Mouse (Mus musculus) heart, embryonic 12.5 days (tissue): ENCODE results near the gene Pigk. TPM values are rescaled to one million over a fixed set of nuclear protein-coding genes. Genes with fewer than 3 reads are reported as not detected.
A peak's percentile ranks its signal among the peaks of the same experiment; 100 is the strongest.
"Not testable (repeated sequence)": the region's sequence is repeated elsewhere in the genome, so short reads cannot be mapped to it uniquely, and the experiment has no call there.

Source experiments
- ATAC-seq: fragments of 200-750 bp; cut with Nextera tagmentation; 2 replicates; pipeline ENCODE4 v1.8.0; 2017; ENCODE audit warnings: moderate TSS enrichment, moderate library complexity; ENCODE audit not compliant: insufficient number of reproducible peaks, low FRiP score
- H3K27ac ChIP-seq: fragments of 300-500 bp; sonication (generic); 2 replicates; pipeline ENCODE4 v1.5.1; 2016; ENCODE audit warnings: mild to moderate bottlenecking, moderate library complexity; ENCODE audit not compliant: poor library complexity, severe bottlenecking
- H3K27me3 ChIP-seq: fragments of 300-500 bp; sonication (generic); replicated peaks from 2 replicates; pipeline ENCODE4 v1.6.1; 2016; ENCODE audit warnings: mild to moderate bottlenecking, moderate library complexity
- H3K36me3 ChIP-seq: fragments of 300-500 bp; sonication (generic); 2 replicates; pipeline ENCODE4 v1.6.1; 2016; ENCODE audit warnings: mild to moderate bottlenecking, moderate library complexity
- H3K4me1 ChIP-seq: fragments of 300-500 bp; sonication (generic); replicated peaks from 2 replicates; pipeline ENCODE4 v1.6.1; 2016; ENCODE audit warnings: mild to moderate bottlenecking
- H3K4me2 ChIP-seq: fragments of 300-500 bp; sonication (generic); 2 replicates; pipeline ENCODE4 v1.6.1; 2016; ENCODE audit warnings: mild to moderate bottlenecking, moderate library complexity
- H3K4me3 ChIP-seq: fragments of 300-500 bp; sonication (generic); 2 replicates; pipeline ENCODE4 v1.5.1; 2016; ENCODE audit warnings: mild to moderate bottlenecking
- H3K9ac ChIP-seq: fragments of 300-500 bp; sonication (generic); 2 replicates; pipeline ENCODE4 v1.6.1; 2016; ENCODE audit warnings: mild to moderate bottlenecking, moderate library complexity
- H3K9me3 ChIP-seq: fragments of 300-500 bp; sonication (generic); replicated peaks from 2 replicates; pipeline ENCODE4 v1.6.1; 2016; ENCODE audit warnings: mild to moderate bottlenecking, moderate library complexity
- WGBS: fragments of 180-500 bp; shearing (Covaris S2); methylation state at CpG from one replicate; pipeline ENCODE4 v1.1.7; 2016; 5-methylcytosine and 5-hydroxymethylcytosine counted together
- polyA plus RNA-seq: library from polyadenylated mRNA; unstranded; fragments of >200 nt; fragmentation: Nextera tagmentation; extraction: Ambion mirVana; gene quantifications from 2 replicates; pipeline ENCODE4 v1.2.1, GENCODE M21; 2016

The Pigk gene
- polyA plus RNA-seq, 1 experiment from 2014 or later: 41.7 TPM

DNA sequence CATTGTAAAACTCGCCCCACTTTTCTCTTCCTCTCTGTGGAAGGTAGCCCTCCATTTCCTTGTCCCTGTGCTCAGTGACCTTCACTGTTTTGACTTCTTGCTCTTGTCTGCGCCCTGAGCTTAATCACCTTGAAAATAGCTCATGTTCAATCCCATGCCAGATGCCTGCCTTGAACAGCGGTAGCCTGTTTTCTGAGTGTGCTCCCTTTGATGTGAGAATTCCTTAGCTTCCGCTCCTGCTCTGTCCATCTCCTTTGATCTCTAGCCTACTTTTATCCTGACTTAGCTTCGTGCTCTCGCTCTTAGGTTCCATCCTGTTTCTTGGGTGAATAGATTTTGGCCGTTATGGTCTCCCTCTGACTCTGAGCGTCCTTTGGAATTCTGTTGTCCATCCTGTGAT is 14.6 kb upstream of the Pigk start:
- Histone ChIP-seq H3K36me3 (no peaks in the 10 kb centered on the region), H3K9ac (no peak overlapping the region), H3K9me3 (no peaks in the 10 kb centered on the region), H3K27me3 (no peaks in the 10 kb centered on the region), H3K4me3 (no peak overlapping the region), H3K27ac (no peak overlapping the region), H3K4me2 (no peak overlapping the region), H3K4me1 (no peaks in the 10 kb centered on the region)
- WGBS: 45% methylated on average over 8 of the region's 8 CpGs
- no peak for ATAC-seq

DNA sequence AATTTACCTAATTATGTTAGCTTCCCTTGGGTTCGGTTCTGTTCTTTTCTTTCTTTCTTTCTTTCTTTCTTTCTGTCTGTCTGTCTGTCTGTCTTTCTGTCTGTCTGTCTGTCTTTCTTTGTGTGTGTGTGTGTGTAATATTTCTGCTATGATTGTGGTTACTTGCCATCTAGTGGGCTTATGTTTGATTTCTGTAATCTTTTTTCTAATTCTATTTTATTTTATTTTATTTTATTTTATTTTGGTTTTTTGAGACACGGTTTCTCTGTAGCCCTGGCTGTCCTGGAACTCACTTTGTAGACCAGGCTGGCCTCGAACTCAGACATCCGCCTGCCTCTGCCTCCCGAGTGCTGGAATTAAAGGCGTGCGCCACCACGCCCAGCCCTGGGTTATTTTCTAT is 12.4 kb upstream of the Pigk start:
- 0 out of 2 replicates have a peak, but pooled peaks have one; percentile 61 for ATAC-seq
- H3K36me3 ChIP-seq: not testable (repeated sequence)

DNA sequence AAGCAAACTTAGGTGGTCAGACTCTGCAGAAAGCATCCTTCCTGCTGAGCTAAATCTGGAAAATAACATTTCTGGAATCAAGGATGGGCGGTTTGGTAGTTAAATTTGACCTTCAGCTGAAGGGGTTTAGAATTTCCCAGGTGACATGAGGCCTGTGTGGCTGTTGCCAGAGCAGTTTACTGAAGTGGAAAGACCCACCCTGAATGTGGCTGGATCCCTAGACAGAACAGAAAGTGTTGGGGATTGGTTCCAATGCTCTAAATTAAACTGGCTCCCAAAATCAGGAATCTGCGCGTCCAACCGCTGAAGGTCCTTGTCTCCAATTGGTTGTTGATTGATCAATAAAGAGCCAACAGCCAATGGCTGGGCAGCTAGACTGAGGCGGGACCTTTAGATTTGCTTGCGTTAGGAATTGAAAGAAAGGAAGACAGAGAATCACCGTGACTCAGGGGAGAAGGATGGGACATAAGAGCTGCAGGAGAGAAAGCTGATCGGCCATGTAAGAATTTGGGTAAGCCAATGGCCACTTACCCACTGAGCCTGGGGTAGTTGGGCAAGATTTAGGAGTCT is 11.5 kb upstream of the Pigk start:
- WGBS: 44% methylated on average over 8 of the region's 8 CpGs
- Histone ChIP-seq H3K9me3 (no peaks in the 10 kb centered on the region), H3K4me3 (0 out of 2 replicates have a peak overlapping the region, but pooled peaks have one; percentile 13), H3K27ac (no peak overlapping the region), H3K4me1 (no peaks in the 10 kb centered on the region), H3K27me3 (no peaks in the 10 kb centered on the region), H3K9ac (no peak overlapping the region), H3K4me2 (0 out of 2 replicates have a peak overlapping the region, but pooled peaks have one; percentile 22), H3K36me3 (no peaks in the 10 kb centered on the region)
- no peak for ATAC-seq

More for the DNA sequence above, 12.4 kb upstream of the Pigk start:
- H3K27me3 ChIP-seq, H3K9me3 ChIP-seq, H3K9ac ChIP-seq, H3K4me3 ChIP-seq, H3K4me1 ChIP-seq, H3K27ac ChIP-seq, H3K4me2 ChIP-seq: not testable (repeated sequence)
- 90% methylated on average over 8 of the region's 8 CpGs for WGBS

DNA sequence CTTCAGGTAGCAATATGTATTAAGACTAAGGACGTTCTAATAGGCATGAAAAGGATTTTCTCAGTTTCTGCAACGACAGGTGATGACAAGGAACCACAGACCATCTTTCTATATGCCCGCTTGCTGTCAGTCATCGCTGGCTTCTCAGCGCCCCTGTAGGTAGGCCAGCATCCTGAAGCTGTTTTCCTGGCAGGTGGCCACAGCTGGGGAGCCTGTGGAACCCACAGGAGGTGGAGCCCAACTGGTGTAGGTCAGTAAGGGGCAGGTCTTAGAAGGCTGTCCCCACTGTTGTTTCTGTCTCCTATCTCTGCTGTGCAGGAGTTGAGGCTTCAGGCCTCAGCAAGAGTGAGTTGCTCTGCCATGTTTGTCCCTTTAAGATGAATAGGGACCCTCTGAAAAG is 8.1 kb upstream of the Pigk start:
- no peak for ATAC-seq
- Histone ChIP-seq H3K4me3 (no peak overlapping the region), H3K4me2 (no peak overlapping the region), H3K9ac (no peak overlapping the region), H3K27me3 (no peaks in the 10 kb centered on the region), H3K27ac (no peak overlapping the region), H3K9me3 (no peaks in the 10 kb centered on the region), H3K36me3 (no peaks in the 10 kb centered on the region), H3K4me1 (no peaks in the 10 kb centered on the region)
- WGBS: 65% methylated on average over 5 of the region's 5 CpGs

DNA sequence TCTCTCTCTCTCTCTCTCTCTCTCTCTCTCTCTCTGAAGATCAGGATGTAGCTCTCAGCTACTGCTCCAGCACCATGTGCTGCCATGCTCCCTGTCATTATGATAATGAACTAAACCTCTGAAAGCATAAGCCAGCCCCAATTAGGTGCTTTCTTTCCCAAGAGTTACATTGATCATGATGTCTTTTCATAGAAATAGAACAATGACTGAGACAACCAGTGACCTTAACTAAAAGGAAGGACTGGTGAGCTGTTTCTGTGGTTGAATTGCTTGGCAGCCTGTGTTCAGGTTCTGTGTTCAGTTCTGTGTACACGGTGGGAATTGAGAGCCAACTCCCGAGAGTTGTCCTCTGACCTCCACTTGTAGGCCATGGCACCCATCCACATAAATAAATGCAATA is 7.0 kb upstream of the Pigk start:
- no peak overlapping the region for H3K4me3 ChIP-seq
- WGBS: 86% methylated on average over 2 of the region's 2 CpGs

DNA sequence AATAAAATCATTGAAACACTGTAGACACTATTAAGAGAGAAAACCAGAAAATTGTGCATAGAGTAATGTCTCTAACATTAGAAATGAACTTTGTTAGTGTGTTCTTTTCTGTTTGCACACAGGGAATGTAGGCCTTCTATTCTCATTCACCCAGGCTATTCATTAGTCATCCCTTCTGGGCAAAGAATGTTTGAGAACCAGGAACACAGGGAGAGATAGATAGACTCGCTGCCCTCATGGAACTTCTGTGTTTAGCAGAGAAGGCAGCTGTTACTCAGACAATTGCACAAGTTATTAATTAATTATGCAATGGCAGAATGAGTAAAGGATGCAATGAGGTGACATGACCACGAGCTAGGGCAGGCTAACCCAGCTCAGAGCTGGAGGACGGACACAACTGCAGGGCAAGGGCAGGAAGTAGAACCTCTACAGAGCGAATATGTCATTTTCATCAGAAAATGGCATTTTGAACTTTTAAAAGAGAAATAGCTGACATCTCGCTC is 6.5 kb upstream of the Pigk start:
- Histone ChIP-seq H3K4me1 (no peaks in the 10 kb centered on the region), H3K27ac (no peak overlapping the region), H3K36me3 (no peaks in the 10 kb centered on the region), H3K9me3 (no peaks in the 10 kb centered on the region), H3K4me3 (no peak overlapping the region), H3K9ac (no peak overlapping the region), H3K4me2 (no peak overlapping the region), H3K27me3 (no peaks in the 10 kb centered on the region)
- ATAC-seq: no peak
- WGBS: 85% methylated on average over 5 of the region's 5 CpGs

More for the DNA sequence above, 7.0 kb upstream of the Pigk start:
- no peak overlapping the region for H3K9ac ChIP-seq
- no peak overlapping the region for H3K27ac ChIP-seq
- H3K27me3 ChIP-seq: no peaks in the 10 kb centered on the region
- H3K9me3 ChIP-seq: no peaks in the 10 kb centered on the region
- no peak for ATAC-seq
- no peaks in the 10 kb centered on the region for H3K4me1 ChIP-seq
- H3K4me2 ChIP-seq: no peak overlapping the region
- H3K36me3 ChIP-seq: no peaks in the 10 kb centered on the region

DNA sequence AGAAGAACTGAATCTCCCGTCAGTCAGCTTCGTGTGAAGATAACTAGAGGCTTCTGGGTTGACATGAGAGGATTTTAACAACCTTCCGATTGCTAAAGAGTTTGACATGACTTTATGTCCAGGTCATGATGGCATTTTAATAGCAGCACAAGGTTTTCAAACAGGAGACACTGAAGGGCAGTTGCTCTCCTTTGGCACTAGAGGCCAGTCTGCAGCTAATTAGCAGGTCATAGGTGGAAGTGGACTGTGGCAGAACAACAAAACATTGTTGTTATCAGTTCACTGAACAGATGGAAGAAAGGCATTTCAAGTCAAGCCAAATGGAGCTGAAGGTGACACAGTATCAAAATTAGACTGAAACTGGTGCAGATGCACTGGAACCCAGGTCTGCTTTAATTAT is 4.0 kb upstream of the Pigk start:
- Histone ChIP-seq H3K27me3 (no peaks in the 10 kb centered on the region), H3K9ac (no peak overlapping the region), H3K9me3 (no peaks in the 10 kb centered on the region), H3K4me3 (no peak overlapping the region), H3K27ac (no peak overlapping the region), H3K4me1 (no peaks in the 10 kb centered on the region; the same call in 1 of the 2 replicates), H3K4me2 (no peak overlapping the region), H3K36me3 (no peaks in the 10 kb centered on the region)
- ATAC-seq: no peak
- 64% methylated on average over 3 of the region's 3 CpGs for WGBS

DNA sequence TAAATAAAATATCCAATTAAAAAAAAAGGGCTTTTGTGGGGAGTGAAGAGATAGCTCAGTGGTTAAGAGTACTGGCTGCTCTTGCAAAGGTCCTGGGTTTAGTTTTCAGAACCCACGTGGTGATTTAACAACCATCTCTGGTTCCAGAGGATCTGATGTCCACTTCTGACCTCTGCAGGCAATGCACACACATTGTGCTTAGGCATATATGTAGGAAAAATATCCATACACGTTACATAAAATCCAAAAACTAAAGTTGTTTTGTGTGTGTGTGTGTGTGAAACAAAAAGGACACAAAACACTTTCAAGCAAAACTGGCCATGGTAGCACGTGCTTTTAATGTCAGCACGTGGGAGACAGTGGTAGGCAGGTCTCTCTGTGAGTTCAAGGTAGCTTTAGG is 943 bp upstream of the Pigk start:
- Histone ChIP-seq H3K4me3 (no peak overlapping the region), H3K4me1 (no peaks in the 10 kb centered on the region; the same call in 1 of the 2 replicates), H3K27ac (no peak overlapping the region), H3K36me3 (peaks cover under 1% of the 10 kb centered on the region; the same call in 1 of the 2 replicates), H3K9me3 (no peaks in the 10 kb centered on the region), H3K4me2 (no peak overlapping the region), H3K9ac (no peak overlapping the region), H3K27me3 (no peaks in the 10 kb centered on the region)
- 63% methylated on average over 4 of the region's 4 CpGs for WGBS
- ATAC-seq: no peak

DNA sequence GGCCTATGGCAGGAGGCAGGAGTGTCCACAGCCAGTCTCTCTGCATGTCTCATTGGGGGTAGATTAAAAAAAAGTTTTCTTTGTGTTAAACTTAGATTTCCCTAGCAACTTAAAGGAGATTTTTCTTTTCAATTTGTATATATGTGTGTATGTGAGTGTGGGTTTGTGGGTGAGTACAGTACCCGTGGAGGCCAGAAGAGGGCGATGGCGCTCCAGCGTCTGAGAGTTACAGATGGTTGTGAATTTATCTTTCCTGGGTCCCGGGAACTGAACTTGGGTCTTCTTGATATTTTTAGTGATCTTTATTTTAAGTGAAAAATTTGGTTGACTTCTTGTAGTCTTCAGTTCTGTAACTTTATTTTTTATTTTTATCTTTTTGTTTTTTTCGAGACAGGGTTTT is 7.4 kb downstream of the Pigk start:
- no peak for ATAC-seq
- Histone ChIP-seq H3K27ac (no peak overlapping the region), H3K4me3 (no peak overlapping the region), H3K9me3 (no peaks in the 10 kb centered on the region), H3K27me3 (no peaks in the 10 kb centered on the region), H3K9ac (no peak overlapping the region), H3K4me2 (no peak overlapping the region), H3K36me3 (peaks cover 11% of the 10 kb centered on the region), H3K4me1 (peaks cover under 1% of the 10 kb centered on the region; the same call in 1 of the 2 replicates)
- 84% methylated on average over 6 of the region's 6 CpGs for WGBS

DNA sequence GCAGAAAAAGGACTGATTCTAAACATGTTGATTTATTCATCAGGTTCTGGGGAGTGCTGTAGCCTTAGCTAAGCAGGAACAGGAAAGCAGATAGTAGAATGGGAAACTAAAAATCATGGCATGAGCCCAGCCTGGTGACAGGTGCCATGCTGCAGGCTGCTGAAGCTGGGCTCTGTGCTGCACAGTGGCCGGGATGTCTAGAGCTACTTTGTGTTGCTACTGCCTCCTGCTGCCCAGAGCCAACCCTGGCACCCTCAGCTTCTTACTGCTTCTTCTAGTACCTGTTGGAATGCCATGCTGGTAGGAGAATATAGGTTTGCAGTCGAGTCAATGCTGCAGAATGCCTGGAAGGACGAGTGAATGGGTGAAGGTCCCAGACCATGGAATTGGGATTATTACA is 8.9 kb downstream of the Pigk start:
- Histone ChIP-seq H3K9ac (no peak overlapping the region), H3K4me3 (no peak overlapping the region), H3K4me2 (no peak overlapping the region), H3K9me3 (no peaks in the 10 kb centered on the region), H3K27me3 (no peaks in the 10 kb centered on the region), H3K36me3 (peaks cover 11% of the 10 kb centered on the region), H3K4me1 (peaks cover 9% of the 10 kb centered on the region), H3K27ac (no peak overlapping the region)
- WGBS: 64% methylated on average over 3 of the region's 3 CpGs
- no peak for ATAC-seq

DNA sequence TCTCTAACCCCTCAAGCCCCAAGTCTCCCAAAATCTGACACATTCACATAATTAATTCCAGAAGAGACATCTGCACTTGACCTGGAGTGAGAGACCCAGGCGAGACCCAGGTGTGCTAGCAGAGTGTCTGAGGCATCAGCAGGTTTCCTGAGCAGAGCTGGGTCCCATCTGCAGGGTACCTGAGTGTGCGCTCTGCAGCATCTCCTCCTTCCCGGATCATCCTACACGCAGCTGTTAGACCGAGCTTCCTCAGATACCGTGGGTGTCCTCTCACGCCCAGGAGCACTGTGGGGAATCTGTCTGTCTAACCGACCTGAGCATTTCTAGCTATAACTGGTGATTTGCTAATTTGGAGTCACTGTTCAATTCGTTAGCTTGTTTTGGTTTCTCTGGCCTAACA is 10.5 kb downstream of the Pigk start:
- Histone ChIP-seq H3K36me3 (peaks cover 6% of the 10 kb centered on the region; the same call in 1 of the 2 replicates), H3K4me3 (no peak overlapping the region), H3K9me3 (no peaks in the 10 kb centered on the region), H3K27ac (no peak overlapping the region), H3K27me3 (no peaks in the 10 kb centered on the region), H3K4me2 (no peak overlapping the region), H3K9ac (no peak overlapping the region), H3K4me1 (peaks cover 9% of the 10 kb centered on the region)
- WGBS: 85% methylated on average over 9 of the region's 9 CpGs
- no peak for ATAC-seq

DNA sequence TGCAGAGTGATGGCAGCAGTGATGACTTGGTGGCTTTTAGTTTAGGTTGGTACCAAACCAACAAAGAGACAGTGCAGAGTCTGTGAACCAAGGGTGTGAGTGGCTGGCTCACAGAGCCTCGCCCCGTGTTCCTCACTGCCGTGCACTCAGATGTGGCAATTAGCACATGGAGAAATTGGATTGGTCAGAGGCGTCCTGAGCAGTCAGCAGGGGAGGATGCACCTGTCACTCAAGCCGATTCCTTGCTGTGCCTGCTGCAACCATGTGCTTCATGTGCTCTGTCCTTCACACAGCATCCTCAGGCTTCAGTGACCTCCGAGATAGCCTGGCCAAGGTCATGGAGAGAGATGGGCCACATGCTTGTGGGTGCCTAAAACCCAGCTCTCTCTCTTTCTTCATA is 14.3 kb downstream of the Pigk start:
- no peak overlapping the region for H3K9ac ChIP-seq
- H3K9me3 ChIP-seq: no peaks in the 10 kb centered on the region
- peaks cover 3% of the 10 kb centered on the region; the same call in 1 of the 2 replicates for H3K36me3 ChIP-seq
- no peak overlapping the region for H3K4me3 ChIP-seq
- no peak overlapping the region for H3K4me2 ChIP-seq
- no peak overlapping the region for H3K27ac ChIP-seq
- WGBS: 80% methylated on average over 6 of the region's 6 CpGs
- H3K27me3 ChIP-seq: no peaks in the 10 kb centered on the region
- H3K4me1 ChIP-seq: peaks cover 9% of the 10 kb centered on the region
- ATAC-seq: no peak
